Mouse (Mus musculus): ENCODE results near the gene Slc29a1. TPM values are rescaled to one million over a fixed set of nuclear protein-coding genes. Genes with fewer than 3 reads are reported as not detected.
A peak's percentile ranks its signal among the peaks of the same experiment; 100 is the strongest.

The Slc29a1 gene
- 21.2 and 33.2 TPM in 2 replicates for polyA plus RNA-seq (2014; fragmentation: Nextera tagmentation; extraction: Ambion mirVana)

- H3K27ac ChIP-seq (replicated peaks; ENCODE audit: low read depth, low read length) = no peak within 1 kb of the TSS
- peaks cover 25% of the 10 kb centered on the region for H3K27me3 ChIP-seq (ENCODE audit: control insufficient read depth, insufficient read depth, low read length)
- peak within 1 kb of the TSS; percentile 17; the same call in 1 of the 2 replicates for H3K4me3 ChIP-seq (replicated peaks; ENCODE audit: low read depth, low read length)
- H3K9me3 ChIP-seq (ENCODE audit: control insufficient read depth, low read length) = no peaks in the 10 kb centered on the region
- H3K4me2 ChIP-seq (ENCODE audit: low read length) = peak within 1 kb of the TSS; percentile 51
- no peaks in the 10 kb centered on the region for H3K36me3 ChIP-seq (ENCODE audit: control insufficient read depth, insufficient read depth, low read length)
- ATAC-seq (ENCODE audit: low FRiP score, low TSS enrichment) (peak; percentile 25; the same call in 1 of the 2 replicates), DNase-seq (peak; percentile 58)
- WGBS = 15% methylated on average over 32 of the region's 32 CpGs
- no peak within 1 kb of the TSS; the same call in 1 of the 2 replicates for H3K9ac ChIP-seq (replicated peaks; ENCODE audit: low read length)
- peaks cover 22% of the 10 kb centered on the region for H3K4me1 ChIP-seq (ENCODE audit: control insufficient read depth, insufficient read depth, low read length)
Observed at GRCm38 (mm10) chr17:45599446-45600242, at the start of gene Slc29a1. Slc29a1 (minus strand) TSS chr17:45599606.

GRCm38 (mm10) chr17:45644185-45644584, 44.8 kb upstream of the Slc29a1 start:
- Histone ChIP-seq H3K4me1 (ENCODE audit: control insufficient read depth, insufficient read depth, low read length) (no peaks in the 10 kb centered on the region), H3K9me3 (ENCODE audit: control insufficient read depth, low read length) (no peaks in the 10 kb centered on the region), H3K4me3 (replicated peaks; ENCODE audit: low read depth, low read length) (no peak overlapping the region), H3K4me2 (ENCODE audit: low read length) (no peak overlapping the region), H3K36me3 (ENCODE audit: control insufficient read depth, insufficient read depth, low read length) (no peaks in the 10 kb centered on the region), H3K27me3 (ENCODE audit: control insufficient read depth, insufficient read depth, low read length) (no peaks in the 10 kb centered on the region), H3K9ac (replicated peaks; ENCODE audit: low read length) (no peak overlapping the region), H3K27ac (replicated peaks; ENCODE audit: low read depth, low read length) (no peak overlapping the region)
- ATAC-seq (ENCODE audit: low FRiP score, low TSS enrichment) (no peak), DNase-seq (no peak)
- WGBS = 92% methylated on average over 4 of the region's 4 CpGs

- H3K4me3 ChIP-seq (replicated peaks; ENCODE audit: low read depth, low read length) = no peak overlapping the region
- H3K9ac ChIP-seq (replicated peaks; ENCODE audit: low read length) = no peak overlapping the region
- H3K4me1 ChIP-seq (ENCODE audit: control insufficient read depth, insufficient read depth, low read length) = no peaks in the 10 kb centered on the region
- no peaks in the 10 kb centered on the region for H3K36me3 ChIP-seq (ENCODE audit: control insufficient read depth, insufficient read depth, low read length)
- no peak overlapping the region for H3K4me2 ChIP-seq (ENCODE audit: low read length)
- ATAC-seq (ENCODE audit: low FRiP score, low TSS enrichment) = no peak; the same call in 1 of the 2 replicates
- H3K27me3 ChIP-seq (ENCODE audit: control insufficient read depth, insufficient read depth, low read length) = no peaks in the 10 kb centered on the region
- peak; percentile 83 for DNase-seq
- no peak overlapping the region for H3K27ac ChIP-seq (replicated peaks; ENCODE audit: low read depth, low read length)
- WGBS = 20% methylated on average over 12 of the region's 12 CpGs
- H3K9me3 ChIP-seq (ENCODE audit: control insufficient read depth, low read length) = no peaks in the 10 kb centered on the region
Observed at GRCm38 (mm10) chr17:45642701-45643100, 43.3 kb upstream of the Slc29a1 start.

GRCm38 (mm10) chr17:45641981-45642380, 42.6 kb upstream of the Slc29a1 start:
- Histone ChIP-seq H3K36me3 (ENCODE audit: control insufficient read depth, insufficient read depth, low read length) (no peaks in the 10 kb centered on the region), H3K9me3 (ENCODE audit: control insufficient read depth, low read length) (no peaks in the 10 kb centered on the region), H3K4me2 (ENCODE audit: low read length) (no peak overlapping the region), H3K9ac (replicated peaks; ENCODE audit: low read length) (no peak overlapping the region), H3K27me3 (ENCODE audit: control insufficient read depth, insufficient read depth, low read length) (no peaks in the 10 kb centered on the region), H3K4me1 (ENCODE audit: control insufficient read depth, insufficient read depth, low read length) (no peaks in the 10 kb centered on the region), H3K4me3 (replicated peaks; ENCODE audit: low read depth, low read length) (no peak overlapping the region), H3K27ac (replicated peaks; ENCODE audit: low read depth, low read length) (no peak overlapping the region)
- DNase-seq (no peak), ATAC-seq (ENCODE audit: low FRiP score, low TSS enrichment) (no peak)
- 91% methylated on average over 8 of the region's 8 CpGs for WGBS

- Histone ChIP-seq H3K36me3 (ENCODE audit: control insufficient read depth, insufficient read depth, low read length) (no peaks in the 10 kb centered on the region), H3K4me3 (replicated peaks; ENCODE audit: low read depth, low read length) (no peak overlapping the region), H3K4me2 (ENCODE audit: low read length) (no peak overlapping the region), H3K27me3 (ENCODE audit: control insufficient read depth, insufficient read depth, low read length) (no peaks in the 10 kb centered on the region), H3K9ac (replicated peaks; ENCODE audit: low read length) (no peak overlapping the region), H3K27ac (replicated peaks; ENCODE audit: low read depth, low read length) (no peak overlapping the region), H3K4me1 (ENCODE audit: control insufficient read depth, insufficient read depth, low read length) (no peaks in the 10 kb centered on the region), H3K9me3 (ENCODE audit: control insufficient read depth, low read length) (no peaks in the 10 kb centered on the region)
- DNase-seq (no peak), ATAC-seq (ENCODE audit: low FRiP score, low TSS enrichment) (no peak)
- WGBS = 78% methylated on average over 16 of the region's 16 CpGs
Observed at GRCm38 (mm10) chr17:45638596-45639295, 39.3 kb upstream of the Slc29a1 start.

GRCm38 (mm10) chr17:45634033-45634432, 34.6 kb upstream of the Slc29a1 start:
- no peaks in the 10 kb centered on the region for H3K27me3 ChIP-seq (ENCODE audit: control insufficient read depth, insufficient read depth, low read length)
- H3K9me3 ChIP-seq (ENCODE audit: control insufficient read depth, low read length) = no peaks in the 10 kb centered on the region
- no peaks in the 10 kb centered on the region for H3K36me3 ChIP-seq (ENCODE audit: control insufficient read depth, insufficient read depth, low read length)
- WGBS = 83% methylated on average over 5 of the region's 5 CpGs
- 0 out of 2 replicates have a peak, but pooled peaks cover 5% of the 10 kb centered on the region for H3K4me1 ChIP-seq (ENCODE audit: control insufficient read depth, insufficient read depth, low read length)
- H3K4me2 ChIP-seq (ENCODE audit: low read length) = no peak overlapping the region
- no peak for ATAC-seq (ENCODE audit: low FRiP score, low TSS enrichment)
- H3K27ac ChIP-seq (replicated peaks; ENCODE audit: low read depth, low read length) = no peak overlapping the region
- H3K4me3 ChIP-seq (replicated peaks; ENCODE audit: low read depth, low read length) = no peak overlapping the region
- no peak overlapping the region for H3K9ac ChIP-seq (replicated peaks; ENCODE audit: low read length)
- DNase-seq = no peak

- no peak for DNase-seq
- Histone ChIP-seq H3K27ac (replicated peaks; ENCODE audit: low read depth, low read length) (no peak overlapping the region), H3K4me3 (replicated peaks; ENCODE audit: low read depth, low read length) (no peak overlapping the region), H3K4me1 (ENCODE audit: control insufficient read depth, insufficient read depth, low read length) (0 out of 2 replicates have a peak, but pooled peaks cover 5% of the 10 kb centered on the region), H3K4me2 (ENCODE audit: low read length) (no peak overlapping the region), H3K27me3 (ENCODE audit: control insufficient read depth, insufficient read depth, low read length) (no peaks in the 10 kb centered on the region), H3K36me3 (ENCODE audit: control insufficient read depth, insufficient read depth, low read length) (no peaks in the 10 kb centered on the region), H3K9me3 (ENCODE audit: control insufficient read depth, low read length) (no peaks in the 10 kb centered on the region), H3K9ac (replicated peaks; ENCODE audit: low read length) (no peak overlapping the region)
- no peak for ATAC-seq (ENCODE audit: low FRiP score, low TSS enrichment)
- WGBS = 68% methylated on average over 6 of the region's 6 CpGs
Observed at GRCm38 (mm10) chr17:45631940-45632339, 32.5 kb upstream of the Slc29a1 start.

GRCm38 (mm10) chr17:45630992-45631391, 31.6 kb upstream of the Slc29a1 start:
- Histone ChIP-seq H3K4me1 (ENCODE audit: control insufficient read depth, insufficient read depth, low read length) (0 out of 2 replicates have a peak, but pooled peaks cover 5% of the 10 kb centered on the region), H3K27ac (replicated peaks; ENCODE audit: low read depth, low read length) (no peak overlapping the region), H3K27me3 (ENCODE audit: control insufficient read depth, insufficient read depth, low read length) (no peaks in the 10 kb centered on the region), H3K36me3 (ENCODE audit: control insufficient read depth, insufficient read depth, low read length) (no peaks in the 10 kb centered on the region), H3K9me3 (ENCODE audit: control insufficient read depth, low read length) (no peaks in the 10 kb centered on the region), H3K4me3 (replicated peaks; ENCODE audit: low read depth, low read length) (peak overlapping the region; percentile 46; the same call in 1 of the 2 replicates), H3K4me2 (ENCODE audit: low read length) (peak overlapping the region; percentile 74), H3K9ac (replicated peaks; ENCODE audit: low read length) (no peak overlapping the region)
- DNase-seq = no peak
- WGBS = 60% methylated on average over 3 of the region's 3 CpGs
- no peak for ATAC-seq (ENCODE audit: low FRiP score, low TSS enrichment)

Data from midbrain, embryonic 14.5 days (tissue).